Mouse (Mus musculus) left cerebral cortex, postnatal 14 days (tissue): ENCODE results near the gene D6Ertd527e. TPM values are rescaled to one million over a fixed set of nuclear protein-coding genes. Genes with fewer than 3 reads are reported as not detected.

Source experiments
- DNase-seq, 2 experiments: peaks; one replicate each; pipeline ENCODE4 v3.0.0; 2021 to 2022; ENCODE audit warnings: low spot score in 2 of 2, mixed read lengths in 1 of 2
- intact Hi-C: fragments of 180-260 bp; cut with DNase I; formaldehyde crosslinking; loops from one replicate; pipeline ENCODE4 v1.15.1; 2025
- total RNA-seq, 2 experiments: library from RNA; stranded (reverse); gene quantifications; 2 replicates each; pipeline ENCODE4 v1.2.3; 2021

Gene D6Ertd527e
- total RNA-seq, 2 experiments from 2014 or later, result not detected

GRCm38 (mm10) chr6:87102421-87102911 lies 2.1 kb upstream of the D6Ertd527e start:
- intact Hi-C loops, result loop anchor here (5.0 kb wide), 2 partner anchors 135 to 420 kb away; no protein-coding TSS in a partner anchor
- no peak for DNase-seq

GRCm38 (mm10) chr6:87103314-87103713 lies 1.2 kb upstream of the D6Ertd527e start:
- intact Hi-C loops, result loop anchor here (5.0 kb wide), 2 partner anchors 134 to 419 kb away; no protein-coding TSS in a partner anchor
- DNase-seq, result no peak

- intact Hi-C loops, result no loop called here
- DNase-seq, result no peak
Measured at GRCm38 (mm10) chr6:87111493-87111892, 6.9 kb downstream of the D6Ertd527e start.

GRCm38 (mm10) chr6:87112125-87112524 lies 7.6 kb downstream of the D6Ertd527e start:
- no peak for DNase-seq
- intact Hi-C loops, result no loop called here

- intact Hi-C loops, result no loop called here
- DNase-seq, result no peak
Measured at GRCm38 (mm10) chr6:87115981-87116380, 11.4 kb downstream of the D6Ertd527e start.

GRCm38 (mm10) chr6:87116596-87116995 lies 12.1 kb downstream of the D6Ertd527e start:
- intact Hi-C loops, result no loop called here

GRCm38 (mm10) chr6:87119066-87119837 lies 14.7 kb downstream of the D6Ertd527e start:
- intact Hi-C loops, result no loop called here
- DNase-seq, result no peak

More at GRCm38 (mm10) chr6:87116596-87116995, 12.1 kb downstream of the D6Ertd527e start:
- no peak for DNase-seq

- DNase-seq, result no peak
- intact Hi-C loops, result no loop called here
Measured at GRCm38 (mm10) chr6:87119975-87120374, 15.4 kb downstream of the D6Ertd527e start.

GRCm38 (mm10) chr6:87120661-87121060 lies 16.1 kb downstream of the D6Ertd527e start:
- DNase-seq, result no peak
- intact Hi-C loops, result no loop called here

- DNase-seq, result no peak
- intact Hi-C loops, result no loop called here
Measured at GRCm38 (mm10) chr6:87121961-87122360, 17.4 kb downstream of the D6Ertd527e start.

- intact Hi-C loops, result no loop called here
- DNase-seq, result no peak
Measured at GRCm38 (mm10) chr6:87123406-87123805, 18.9 kb downstream of the D6Ertd527e start.

- intact Hi-C loops, result no loop called here
- DNase-seq, result no peak
Measured at GRCm38 (mm10) chr6:87123973-87124372, 19.4 kb downstream of the D6Ertd527e start.

GRCm38 (mm10) chr6:87127049-87127753 lies 22.7 kb downstream of the D6Ertd527e start:
- intact Hi-C loops, result no loop called here
- no peak for DNase-seq

- no peak for DNase-seq
- intact Hi-C loops, result no loop called here
Measured at GRCm38 (mm10) chr6:87129861-87130260, 25.3 kb downstream of the D6Ertd527e start.

GRCm38 (mm10) chr6:87130628-87131027 lies 26.1 kb downstream of the D6Ertd527e start:
- DNase-seq, result no peak
- intact Hi-C loops, result no loop called here

- no peak for DNase-seq
- intact Hi-C loops, result no loop called here
Measured at GRCm38 (mm10) chr6:87131078-87131477, 26.5 kb downstream of the D6Ertd527e start.

GRCm38 (mm10) chr6:87133520-87133919 lies 29.0 kb downstream of the D6Ertd527e start:
- no peak for DNase-seq
- intact Hi-C loops, result no loop called here

GRCm38 (mm10) chr6:87133966-87134546 lies 29.5 kb downstream of the D6Ertd527e start:
- no peak for DNase-seq
- intact Hi-C loops, result no loop called here

GRCm38 (mm10) chr6:87138479-87138878 lies 33.9 kb downstream of the D6Ertd527e start:
- intact Hi-C loops, result no loop called here
- no peak for DNase-seq
